Mouse (Mus musculus): ENCODE measurements around the gene Sh3bgrl2.

Sh3bgrl2 gene

GRCm38 (mm10) chr9:83560670-83561069 is 12.5 kb downstream of the Sh3bgrl2 start:
- DNase-seq (ENCODE audit: inconsistent ontology term), result no peak

GRCm38 (mm10) chr9:83562889-83563288 is 14.8 kb downstream of the Sh3bgrl2 start:
- no peak for DNase-seq (ENCODE audit: inconsistent ontology term)

GRCm38 (mm10) chr9:83563808-83564549 is 15.9 kb downstream of the Sh3bgrl2 start:
- DNase-seq (ENCODE audit: inconsistent ontology term), result no peak

DNA sequence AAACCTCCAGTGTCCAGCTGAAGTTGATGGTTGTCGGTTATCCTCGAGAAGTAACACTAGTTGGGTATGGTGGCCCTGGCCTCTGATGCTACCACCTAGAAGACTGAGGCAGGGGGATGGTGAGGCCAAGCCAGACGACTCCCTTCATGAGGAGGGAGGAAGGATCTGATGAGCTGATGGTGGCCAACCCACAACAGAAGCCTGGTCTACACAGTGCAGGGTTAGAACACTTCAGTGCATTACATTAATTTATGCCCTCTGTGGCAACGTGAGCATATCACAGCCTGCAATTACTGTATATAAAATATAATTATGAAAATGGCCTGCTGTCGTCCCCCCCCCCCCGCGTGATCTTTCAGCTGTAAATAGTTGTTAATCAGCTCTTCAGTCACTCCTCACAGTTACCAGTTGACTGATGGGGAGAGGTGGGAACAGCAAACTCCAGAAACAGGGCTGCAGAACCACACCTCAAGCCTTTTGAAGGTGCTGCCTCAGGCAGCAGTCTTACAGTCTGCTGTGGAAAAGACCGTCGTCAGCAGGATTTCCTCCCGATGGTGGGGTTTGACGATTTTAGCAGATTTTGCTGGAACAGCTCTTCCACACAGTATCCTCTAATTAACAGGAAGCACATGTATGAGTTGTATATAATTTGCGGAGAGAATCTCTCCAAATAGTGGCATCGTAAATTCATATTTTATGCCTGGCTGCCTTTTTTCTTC is 17.0 kb downstream of the Sh3bgrl2 start:
- DNase-seq (ENCODE audit: inconsistent ontology term), result no peak

DNA sequence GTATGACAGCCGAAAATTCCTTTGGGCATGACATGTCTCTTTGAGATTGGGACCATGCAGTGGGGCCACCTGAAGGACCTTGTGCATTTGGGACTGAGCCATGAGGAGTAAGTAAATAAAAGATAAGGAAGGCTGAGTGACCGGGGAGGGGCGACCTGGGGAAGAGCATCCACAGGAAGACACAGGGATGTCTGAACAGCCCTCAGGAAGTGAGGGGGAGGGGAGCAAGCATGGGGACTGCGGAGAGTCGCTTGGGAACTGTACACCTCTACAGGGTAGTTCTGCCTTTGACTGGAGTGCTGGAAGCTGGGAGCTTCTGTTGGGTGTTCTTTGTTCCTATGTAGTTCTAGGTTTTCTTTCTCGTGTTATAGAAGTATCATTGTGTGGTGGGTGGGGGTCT is 18.0 kb downstream of the Sh3bgrl2 start:
- DNase-seq (ENCODE audit: inconsistent ontology term), result no peak

- DNase-seq (ENCODE audit: inconsistent ontology term), result no peak
Observed at GRCm38 (mm10) chr9:83568125-83568524, 20.0 kb downstream of the Sh3bgrl2 start.

GRCm38 (mm10) chr9:83568937-83569336 is 20.8 kb downstream of the Sh3bgrl2 start:
- no peak for DNase-seq (ENCODE audit: inconsistent ontology term)

DNA sequence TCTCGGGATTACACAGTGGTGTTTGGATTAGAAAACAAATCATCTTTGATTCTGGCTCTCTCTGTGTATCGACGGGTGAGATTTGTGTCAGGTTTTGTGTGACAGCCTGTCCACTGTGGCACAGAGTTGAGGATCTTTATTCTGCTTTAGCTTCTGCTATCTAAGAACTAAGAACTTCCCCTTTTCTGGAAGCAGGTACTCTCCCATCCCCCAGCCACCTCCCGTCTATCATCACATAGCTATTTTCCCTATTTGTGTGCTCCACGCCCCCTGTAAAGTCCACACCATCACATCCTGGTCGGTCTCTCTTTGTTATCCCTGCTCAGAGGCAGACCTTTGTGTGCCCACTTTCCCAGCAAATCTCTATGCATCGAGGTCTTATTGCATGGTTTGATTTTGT is 21.8 kb downstream of the Sh3bgrl2 start:
- no peak for DNase-seq (ENCODE audit: inconsistent ontology term)

GRCm38 (mm10) chr9:83571315-83571714 is 23.2 kb downstream of the Sh3bgrl2 start:
- peak; percentile 69 for DNase-seq (ENCODE audit: inconsistent ontology term)

- DNase-seq (ENCODE audit: inconsistent ontology term), result no peak
Observed at GRCm38 (mm10) chr9:83572326-83572725, 24.2 kb downstream of the Sh3bgrl2 start.

GRCm38 (mm10) chr9:83572870-83573269 is 24.7 kb downstream of the Sh3bgrl2 start:
- no peak for DNase-seq (ENCODE audit: inconsistent ontology term)

DNA sequence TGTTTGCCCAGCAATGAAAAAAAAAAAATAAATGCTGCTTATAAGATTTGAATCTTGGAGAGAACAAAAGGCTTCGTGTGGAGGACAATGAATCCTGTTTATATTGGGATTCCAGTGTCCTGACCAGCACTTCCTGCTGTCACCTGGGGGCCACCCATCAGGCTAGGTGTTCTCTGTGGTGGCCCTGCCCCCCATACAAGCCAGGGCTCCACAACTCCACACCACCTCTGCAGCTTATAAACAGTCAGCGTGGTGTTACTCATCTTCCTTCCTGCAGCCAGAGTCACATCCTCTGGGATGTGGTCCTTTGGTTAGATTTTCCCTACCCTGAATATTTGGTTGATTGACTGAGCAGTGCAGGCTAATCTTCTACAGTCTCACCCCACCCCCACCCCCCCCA is 25.5 kb downstream of the Sh3bgrl2 start:
- DNase-seq (ENCODE audit: inconsistent ontology term), result no peak

GRCm38 (mm10) chr9:83575403-83575802 is 27.3 kb downstream of the Sh3bgrl2 start:
- DNase-seq (ENCODE audit: inconsistent ontology term), result no peak

DNA sequence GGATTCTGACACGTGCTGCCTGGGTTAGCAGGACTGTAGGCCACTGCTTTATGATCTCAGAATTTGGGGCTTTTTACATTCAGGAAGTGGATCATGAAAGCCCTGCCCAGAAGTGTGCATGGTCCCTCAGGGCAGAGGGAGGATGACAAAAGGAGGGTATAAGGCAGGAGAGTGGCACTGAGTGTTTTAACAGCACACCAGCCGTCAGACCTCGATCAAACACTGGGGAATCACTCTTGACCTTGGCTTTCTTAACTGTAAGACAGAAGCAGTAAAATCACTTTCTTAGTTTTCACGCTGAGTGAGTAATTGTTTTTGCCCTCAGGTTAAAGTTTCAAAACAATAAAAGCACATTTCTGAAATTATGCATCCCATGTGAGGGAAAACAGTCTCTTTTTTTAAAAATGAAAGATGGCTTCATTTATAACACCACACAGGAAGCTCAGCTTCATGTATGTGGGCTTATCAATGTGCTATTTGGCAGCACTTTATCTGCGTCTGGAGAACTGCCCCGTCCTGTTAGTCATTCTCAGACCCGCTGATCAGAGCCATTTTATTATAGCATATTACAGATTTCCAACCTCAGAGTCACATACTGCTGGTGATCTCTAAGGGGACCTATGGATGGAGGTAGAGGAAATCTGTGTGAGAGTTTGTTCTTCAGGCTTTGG is 28.0 kb downstream of the Sh3bgrl2 start:
- no peak for DNase-seq (ENCODE audit: inconsistent ontology term)

GRCm38 (mm10) chr9:83576689-83577057 is 28.5 kb downstream of the Sh3bgrl2 start:
- DNase-seq (ENCODE audit: inconsistent ontology term), result no peak

GRCm38 (mm10) chr9:83577260-83577659 is 29.1 kb downstream of the Sh3bgrl2 start:
- no peak for DNase-seq (ENCODE audit: inconsistent ontology term)

- no peak for DNase-seq (ENCODE audit: inconsistent ontology term)
Observed at GRCm38 (mm10) chr9:83579049-83579448, 30.9 kb downstream of the Sh3bgrl2 start.

GRCm38 (mm10) chr9:83582748-83583147 is 34.6 kb downstream of the Sh3bgrl2 start:
- no peak for DNase-seq (ENCODE audit: inconsistent ontology term)

- no peak for DNase-seq (ENCODE audit: inconsistent ontology term)
Observed at GRCm38 (mm10) chr9:83586316-83587050, 38.4 kb downstream of the Sh3bgrl2 start.

- no peak for DNase-seq (ENCODE audit: inconsistent ontology term)
Observed at GRCm38 (mm10) chr9:83587116-83587515, 39.0 kb downstream of the Sh3bgrl2 start.

GRCm38 (mm10) chr9:83589063-83589462 is 40.9 kb downstream of the Sh3bgrl2 start:
- DNase-seq (ENCODE audit: inconsistent ontology term), result peak; percentile 76
